Comparison of ENCODE assay signal across 14 mouse cellular contexts in genomic region chr2:102302532-102302931, GRCm38 (mm10).
"Had no signal": no experiment of that assay in that cellular context is flagged by ENCODE, and none has a peak within 500 bp of the region (broad histone marks: within the 10 kb centered on the region; RNA-seq: fewer than 3 reads in every experiment).

No protein-coding gene starts in this region.

- DNase-seq: kidney, adult 8-10 months; kidney, postnatal 25 days; lung, adult 2 months; lung, postnatal 36 days; right cerebral cortex, postnatal 4 days; spleen, adult 18-20 months; thymus, adult 2 months; thymus, postnatal 25 days had no signal

- H3K4me3 ChIP-seq: limb, embryonic 10.5 days; liver, embryonic 15.5 days; midbrain, embryonic 13.5 days; neural tube, embryonic 15.5 days had no signal

- H3K27me3 ChIP-seq: liver, embryonic 15.5 days; midbrain, embryonic 13.5 days; neural tube, embryonic 15.5 days had no signal

- ATAC-seq: lung, postnatal 0 days; midbrain, embryonic 13.5 days had no signal

- H3K9me3 ChIP-seq: limb, embryonic 10.5 days; liver, embryonic 15.5 days; midbrain, embryonic 13.5 days; neural tube, embryonic 15.5 days had no signal

- H3K4me2 ChIP-seq: liver, embryonic 11.5 days; liver, embryonic 15.5 days; midbrain, embryonic 13.5 days; neural tube, embryonic 15.5 days had no signal

- H3K4me1 ChIP-seq: limb, embryonic 10.5 days; liver, embryonic 15.5 days; midbrain, embryonic 13.5 days had no signal

- H3K27ac ChIP-seq: limb, embryonic 10.5 days; liver, embryonic 15.5 days; midbrain, embryonic 13.5 days; neural tube, embryonic 15.5 days had no signal

- H3K9ac ChIP-seq: liver, embryonic 15.5 days; midbrain, embryonic 13.5 days; neural tube, embryonic 15.5 days had no signal
